Mouse (Mus musculus) stomach, embryonic 14.5 days (tissue): ENCODE measurements at regions not wholly inside any gene's neighbourhood (a gene's known extent, or its start where the extent isn't known, plus 50 kb on each side); places are given as distances from the start of the nearest gene placed in this dataset.

Experiments
- ATAC-seq: fragments of 200-750 bp; cut with Nextera tagmentation; 2 replicates; pipeline ENCODE4 v1.8.0; 2017; ENCODE audit warnings: low read depth, moderate TSS enrichment; ENCODE audit not compliant: insufficient number of reproducible peaks, insufficient read depth, low FRiP score
- H3K27ac ChIP-seq: fragments of 300-500 bp; sonication (generic); 2 replicates; pipeline ENCODE4 v1.5.1; 2014; ENCODE audit warnings: mild to moderate bottlenecking, low read length, moderate library complexity, mixed read lengths
- H3K27me3 ChIP-seq: fragments of 300-500 bp; sonication (generic); 2 replicates; pipeline ENCODE4 v1.6.1; 2014; ENCODE audit warnings: low read length, control low read depth, mixed read lengths; ENCODE audit not compliant: control insufficient read depth, insufficient read depth
- H3K36me3 ChIP-seq: fragments of 300-500 bp; sonication (generic); 2 replicates; pipeline ENCODE4 v1.6.1; 2014; ENCODE audit warnings: mild to moderate bottlenecking, control low read depth, low read length, moderate library complexity, mixed read lengths; ENCODE audit not compliant: control insufficient read depth, insufficient read depth
- H3K4me1 ChIP-seq: fragments of 300-500 bp; sonication (generic); 2 replicates; pipeline ENCODE4 v1.6.1; 2014; ENCODE audit warnings: low read length, control low read depth, mixed read lengths; ENCODE audit not compliant: control insufficient read depth, insufficient read depth
- H3K4me2 ChIP-seq: fragments of 300-500 bp; sonication (generic); replicated peaks from 2 replicates; pipeline ENCODE4 v1.6.1; 2014; ENCODE audit warnings: low read depth, low read length, control low read depth
- H3K4me3 ChIP-seq: fragments of 300-500 bp; sonication (generic); 2 replicates; pipeline ENCODE4 v1.5.1; 2014; ENCODE audit warnings: low read depth, low read length, control low read depth
- H3K9ac ChIP-seq: fragments of 300-500 bp; sonication (generic); replicated peaks from 2 replicates; pipeline ENCODE4 v1.6.1; 2014; ENCODE audit warnings: low read depth, mild to moderate bottlenecking, control low read depth, low read length, moderate library complexity, mixed read lengths
- H3K9me3 ChIP-seq: fragments of 300-500 bp; sonication (generic); 2 replicates; pipeline ENCODE4 v1.6.1; 2016; ENCODE audit warnings: low read depth, low read length, control low read depth; ENCODE audit not compliant: control insufficient read depth
- WGBS: fragments of 180-500 bp; shearing (Covaris S2); extraction: QIAGEN DNeasy Blood & Tissue Kit; methylation state at CpG from one replicate; pipeline ENCODE4 v1.1.7; 2014; 5-methylcytosine and 5-hydroxymethylcytosine counted together

- no peak overlapping the region for H3K4me3 ChIP-seq
- H3K4me2 ChIP-seq: no peak overlapping the region
- no peak overlapping the region for H3K9ac ChIP-seq
- no peaks in the 10 kb centered on the region for H3K27me3 ChIP-seq
- no peaks in the 10 kb centered on the region for H3K36me3 ChIP-seq
- no peak for ATAC-seq
- no peaks in the 10 kb centered on the region for H3K9me3 ChIP-seq
- WGBS: 56% methylated on average over 9 of the region's 9 CpGs
- H3K27ac ChIP-seq: no peak overlapping the region
- H3K4me1 ChIP-seq: no peaks in the 10 kb centered on the region
These were observed 260.0 kb upstream of the Lyplal1 start for GRCm38 (mm10) chr1:186376906-186377623.

- ATAC-seq: no peak
- Histone ChIP-seq H3K9ac (no peak overlapping the region), H3K4me1 (no peaks in the 10 kb centered on the region), H3K36me3 (no peaks in the 10 kb centered on the region), H3K4me3 (no peak overlapping the region), H3K27me3 (no peaks in the 10 kb centered on the region), H3K27ac (no peak overlapping the region), H3K4me2 (no peak overlapping the region), H3K9me3 (no peaks in the 10 kb centered on the region)
- 39% methylated on average over 9 of the region's 9 CpGs for WGBS
These were observed 257.0 kb upstream of the Lyplal1 start for GRCm38 (mm10) chr1:186374009-186374649.

- Histone ChIP-seq H3K9me3 (no peaks in the 10 kb centered on the region), H3K36me3 (no peaks in the 10 kb centered on the region), H3K4me1 (no peaks in the 10 kb centered on the region), H3K4me2 (no peak overlapping the region), H3K9ac (no peak overlapping the region), H3K4me3 (no peak overlapping the region), H3K27me3 (no peaks in the 10 kb centered on the region), H3K27ac (no peak overlapping the region)
- 58% methylated on average over 4 of the region's 4 CpGs for WGBS
- ATAC-seq: no peak
These were observed 256.3 kb upstream of the Lyplal1 start for GRCm38 (mm10) chr1:186373386-186373785.

GRCm38 (mm10) chr1:186372770-186373353, 255.8 kb upstream of the Lyplal1 start:
- Histone ChIP-seq H3K27ac (no peak overlapping the region), H3K4me3 (no peak overlapping the region), H3K36me3 (no peaks in the 10 kb centered on the region)

GRCm38 (mm10) chr1:186363356-186363755, 246.2 kb upstream of the Lyplal1 start:
- Histone ChIP-seq H3K4me3 (no peak overlapping the region), H3K27ac (no peak overlapping the region), H3K9ac (no peak overlapping the region), H3K4me1 (no peaks in the 10 kb centered on the region), H3K9me3 (no peaks in the 10 kb centered on the region), H3K36me3 (no peaks in the 10 kb centered on the region), H3K27me3 (no peaks in the 10 kb centered on the region), H3K4me2 (no peak overlapping the region)
- 90% methylated on average over 4 of the region's 4 CpGs for WGBS
- ATAC-seq: no peak

More at GRCm38 (mm10) chr1:186372770-186373353, 255.8 kb upstream of the Lyplal1 start:
- Histone ChIP-seq H3K9ac (no peak overlapping the region), H3K4me1 (no peaks in the 10 kb centered on the region), H3K27me3 (no peaks in the 10 kb centered on the region), H3K4me2 (no peak overlapping the region), H3K9me3 (no peaks in the 10 kb centered on the region)
- ATAC-seq: 0 out of 2 replicates have a peak, but pooled peaks have one; percentile 42
- 100% methylated on average over 2 of the region's 2 CpGs for WGBS

- Histone ChIP-seq H3K27ac (no peak overlapping the region), H3K4me3 (no peak overlapping the region), H3K9ac (no peak overlapping the region), H3K27me3 (no peaks in the 10 kb centered on the region), H3K9me3 (no peaks in the 10 kb centered on the region), H3K36me3 (no peaks in the 10 kb centered on the region), H3K4me1 (no peaks in the 10 kb centered on the region), H3K4me2 (no peak overlapping the region)
- ATAC-seq: no peak
- WGBS: 20% methylated on average over 15 of the region's 15 CpGs
These were observed 241.0 kb upstream of the Lyplal1 start for GRCm38 (mm10) chr1:186358011-186358670.

GRCm38 (mm10) chr1:186354742-186355141, 237.6 kb upstream of the Lyplal1 start:
- ATAC-seq: no peak
- Histone ChIP-seq H3K4me3 (no peak overlapping the region), H3K4me1 (no peaks in the 10 kb centered on the region), H3K27me3 (no peaks in the 10 kb centered on the region), H3K27ac (no peak overlapping the region), H3K9me3 (no peaks in the 10 kb centered on the region), H3K4me2 (no peak overlapping the region), H3K36me3 (no peaks in the 10 kb centered on the region), H3K9ac (no peak overlapping the region)
- 50% methylated on average over 6 of the region's 6 CpGs for WGBS

GRCm38 (mm10) chr1:186354072-186354471, 237.0 kb upstream of the Lyplal1 start:
- no peak overlapping the region for H3K27ac ChIP-seq
- H3K4me1 ChIP-seq: no peaks in the 10 kb centered on the region
- no peak for ATAC-seq

More at GRCm38 (mm10) chr1:186354072-186354471, 237.0 kb upstream of the Lyplal1 start:
- no peak overlapping the region for H3K4me3 ChIP-seq
- H3K27me3 ChIP-seq: no peaks in the 10 kb centered on the region
- no peaks in the 10 kb centered on the region for H3K9me3 ChIP-seq
- no peak overlapping the region for H3K9ac ChIP-seq
- no peak overlapping the region for H3K4me2 ChIP-seq
- H3K36me3 ChIP-seq: no peaks in the 10 kb centered on the region
